Mouse (Mus musculus) C2C12 (cell line): ENCODE results near the gene Jazf1.

Source experiments
- CTCF ChIP-seq: IDR thresholded peaks from one replicate; pipeline ENCODE4 v1.5.1; 2011; ENCODE audit not compliant: control insufficient read depth, insufficient read depth, insufficient read length
- MAX ChIP-seq: IDR thresholded peaks from one replicate; pipeline ENCODE4 v1.6.1; 2011; ENCODE audit warnings: mild to moderate bottlenecking, control low read depth

DNA sequence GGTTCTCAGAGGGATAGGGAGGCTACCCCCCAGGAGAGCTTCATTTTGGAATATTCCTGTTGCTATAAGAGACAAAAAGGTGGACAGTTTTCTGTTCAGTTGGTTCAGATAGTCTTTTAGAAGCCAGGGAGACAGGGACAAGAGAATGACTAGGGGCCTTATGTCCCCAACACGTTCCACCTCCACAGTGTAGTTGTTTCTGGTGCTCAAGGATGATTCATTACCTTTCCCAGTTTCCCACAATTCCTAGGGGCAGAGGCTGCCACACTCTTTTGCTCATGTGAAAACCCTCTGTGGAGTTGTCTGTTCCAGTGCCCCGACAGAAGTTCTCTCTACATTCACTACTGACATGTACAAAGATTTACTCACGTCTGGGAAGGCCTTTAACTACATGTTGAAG, 223.7 kb downstream of the Jazf1 start:
- TF ChIP-seq CTCF, result no peak
- TF ChIP-seq MAX, result no peak
